Mouse (Mus musculus) kidney, embryonic 14.5 days (tissue): ENCODE data around the gene Ccdc149. TPM values are rescaled to one million over a fixed set of nuclear protein-coding genes. Genes with fewer than 3 reads are reported as not detected.

Experiments used
- ATAC-seq: fragments of 200-750 bp; cut with Nextera tagmentation; 2 replicates; pipeline ENCODE4 v1.8.0; 2017; ENCODE audit warnings: moderate number of reproducible peaks, mild to moderate bottlenecking, moderate TSS enrichment, moderate library complexity; ENCODE audit not compliant: low FRiP score, low TSS enrichment
- H3K27ac ChIP-seq: fragments of 300-500 bp; sonication (generic); 2 replicates; pipeline ENCODE4 v1.5.1; 2014; ENCODE audit warnings: low read depth, mild to moderate bottlenecking, low read length, moderate library complexity, mixed read lengths
- H3K27me3 ChIP-seq: fragments of 300-500 bp; sonication (generic); 2 replicates; pipeline ENCODE4 v1.6.1; 2014; ENCODE audit warnings: mild to moderate bottlenecking, low read length; ENCODE audit not compliant: control insufficient read depth, insufficient read depth
- H3K36me3 ChIP-seq: fragments of 300-500 bp; sonication (generic); 2 replicates; pipeline ENCODE4 v1.6.1; 2014; ENCODE audit warnings: low read length, mixed read lengths; ENCODE audit not compliant: control insufficient read depth, insufficient read depth
- H3K4me1 ChIP-seq: fragments of 300-500 bp; sonication (generic); 2 replicates; pipeline ENCODE4 v1.6.1; 2014; ENCODE audit warnings: low read length, mixed read lengths; ENCODE audit not compliant: control insufficient read depth, insufficient read depth
- H3K4me2 ChIP-seq: fragments of 300-500 bp; sonication (generic); replicated peaks from 2 replicates; pipeline ENCODE4 v1.6.1; 2014; ENCODE audit warnings: low read depth, mild to moderate bottlenecking, low read length
- H3K4me3 ChIP-seq: fragments of 300-500 bp; sonication (generic); 2 replicates; pipeline ENCODE4 v1.5.1; 2014; ENCODE audit warnings: mild to moderate bottlenecking, low read length
- H3K9ac ChIP-seq: fragments of 300-500 bp; sonication (generic); 2 replicates; pipeline ENCODE4 v1.6.1; 2014; ENCODE audit warnings: low read depth, mild to moderate bottlenecking, low read length, moderate library complexity
- H3K9me3 ChIP-seq: fragments of 300-500 bp; sonication (generic); 2 replicates; pipeline ENCODE4 v1.6.1; 2016; ENCODE audit warnings: low read length; ENCODE audit not compliant: control insufficient read depth
- WGBS: fragments of 180-500 bp; shearing (Covaris S2); extraction: QIAGEN DNeasy Blood & Tissue Kit; methylation state at CpG from one replicate; pipeline ENCODE4 v1.1.7; 2014; 5-methylcytosine and 5-hydroxymethylcytosine counted together
- polyA plus RNA-seq: library from polyadenylated mRNA; unstranded; fragments of >200 nt; fragmentation: Nextera tagmentation; extraction: Ambion mirVana; gene quantifications from 2 replicates; pipeline ENCODE4 v1.2.1, GENCODE M21; 2014

Gene Ccdc149
- polyA plus RNA-seq, 1 experiment from 2014 or later: 2.1 TPM

DNA sequence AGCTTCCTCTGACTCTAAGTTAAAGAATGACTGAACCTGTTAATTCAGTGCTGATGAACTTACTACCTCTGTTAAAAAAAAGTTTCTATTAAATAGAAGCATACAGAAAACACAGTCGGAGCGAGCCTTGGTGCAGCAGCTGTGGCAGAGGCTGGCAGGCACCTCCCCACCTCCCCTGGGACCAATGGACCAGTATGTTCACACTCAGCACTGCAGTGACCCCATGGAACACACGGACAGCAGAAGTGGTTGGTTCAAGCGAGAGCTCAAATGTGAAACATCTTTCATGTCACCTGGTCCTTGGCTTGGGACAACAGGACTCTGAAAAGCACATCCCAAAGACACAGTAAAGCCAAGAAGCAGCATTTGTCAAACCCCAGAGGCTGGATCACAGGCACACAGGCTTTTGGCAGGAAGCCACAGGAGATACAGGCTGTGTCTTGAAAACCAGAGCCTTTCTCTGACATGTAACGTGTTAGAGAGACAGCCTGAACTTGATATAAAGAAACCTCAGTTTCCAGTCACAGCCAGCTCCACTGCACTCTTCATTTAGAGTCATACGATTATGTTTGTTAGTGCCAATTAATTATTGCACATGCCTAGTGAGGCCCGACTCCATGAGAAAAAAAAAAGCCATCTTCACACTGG is 62.5 kb downstream of the Ccdc149 start:
- no peak overlapping the region for H3K4me3 ChIP-seq
- H3K36me3 ChIP-seq: no peaks in the 10 kb centered on the region
- H3K27me3 ChIP-seq: no peaks in the 10 kb centered on the region
- no peak overlapping the region for H3K4me2 ChIP-seq
- no peaks in the 10 kb centered on the region for H3K9me3 ChIP-seq
- no peak overlapping the region for H3K9ac ChIP-seq
- no peak for ATAC-seq
- H3K4me1 ChIP-seq: no peaks in the 10 kb centered on the region
- H3K27ac ChIP-seq: no peak overlapping the region
- 81% methylated on average over 7 of the region's 7 CpGs for WGBS

DNA sequence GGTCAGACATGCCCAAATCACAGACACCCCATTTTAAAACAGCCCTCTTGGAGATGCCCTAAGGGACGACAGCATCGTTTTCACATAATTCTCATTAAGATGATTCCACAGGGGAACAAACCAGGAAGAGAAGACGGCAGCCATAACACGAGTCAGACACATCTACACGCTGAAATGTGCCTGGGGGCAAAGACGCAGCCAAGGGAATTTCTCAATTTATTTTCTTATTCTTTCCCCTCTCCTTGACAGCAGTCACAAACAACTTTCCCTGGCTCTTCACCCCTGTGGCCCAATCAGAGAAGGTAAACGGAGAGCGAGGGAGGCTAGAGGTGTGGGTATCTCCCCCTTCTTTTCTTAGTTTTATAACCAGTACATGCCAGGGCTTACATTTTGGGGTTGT is 66.9 kb downstream of the Ccdc149 start:
- Histone ChIP-seq H3K4me3 (no peak overlapping the region), H3K9ac (no peak overlapping the region), H3K27ac (no peak overlapping the region), H3K4me2 (no peak overlapping the region), H3K27me3 (no peaks in the 10 kb centered on the region), H3K36me3 (no peaks in the 10 kb centered on the region), H3K9me3 (no peaks in the 10 kb centered on the region), H3K4me1 (no peaks in the 10 kb centered on the region)
- no peak for ATAC-seq
- WGBS: 84% methylated on average over 8 of the region's 8 CpGs

GRCm38 (mm10) chr5:52393756-52394155 is 77.6 kb downstream of the Ccdc149 start:
- no peak for ATAC-seq
- Histone ChIP-seq H3K36me3 (no peaks in the 10 kb centered on the region), H3K9me3 (no peaks in the 10 kb centered on the region), H3K4me2 (no peak overlapping the region), H3K27me3 (no peaks in the 10 kb centered on the region), H3K4me1 (no peaks in the 10 kb centered on the region), H3K4me3 (no peak overlapping the region), H3K27ac (no peak overlapping the region), H3K9ac (no peak overlapping the region)
- 86% methylated on average over 4 of the region's 4 CpGs for whole genome bisulfite sequencing

GRCm38 (mm10) chr5:52391471-52391870 is 79.8 kb downstream of the Ccdc149 start:
- no peaks in the 10 kb centered on the region for H3K27me3 ChIP-seq

GRCm38 (mm10) chr5:52390381-52390780 is 80.9 kb downstream of the Ccdc149 start:
- Histone ChIP-seq H3K27me3 (no peaks in the 10 kb centered on the region), H3K4me2 (no peak overlapping the region), H3K27ac (no peak overlapping the region), H3K36me3 (no peaks in the 10 kb centered on the region), H3K9ac (no peak overlapping the region), H3K4me1 (no peaks in the 10 kb centered on the region), H3K9me3 (no peaks in the 10 kb centered on the region), H3K4me3 (no peak overlapping the region)
- WGBS: 88% methylated on average over 6 of the region's 6 CpGs
- ATAC-seq: no peak

More at GRCm38 (mm10) chr5:52391471-52391870, 79.8 kb downstream of the Ccdc149 start:
- Histone ChIP-seq H3K4me1 (no peaks in the 10 kb centered on the region), H3K4me3 (no peak overlapping the region), H3K9me3 (no peaks in the 10 kb centered on the region), H3K4me2 (no peak overlapping the region), H3K27ac (no peak overlapping the region), H3K36me3 (no peaks in the 10 kb centered on the region), H3K9ac (no peak overlapping the region)
- ATAC-seq: no peak
- WGBS: 78% methylated on average over 16 of the region's 16 CpGs

DNA sequence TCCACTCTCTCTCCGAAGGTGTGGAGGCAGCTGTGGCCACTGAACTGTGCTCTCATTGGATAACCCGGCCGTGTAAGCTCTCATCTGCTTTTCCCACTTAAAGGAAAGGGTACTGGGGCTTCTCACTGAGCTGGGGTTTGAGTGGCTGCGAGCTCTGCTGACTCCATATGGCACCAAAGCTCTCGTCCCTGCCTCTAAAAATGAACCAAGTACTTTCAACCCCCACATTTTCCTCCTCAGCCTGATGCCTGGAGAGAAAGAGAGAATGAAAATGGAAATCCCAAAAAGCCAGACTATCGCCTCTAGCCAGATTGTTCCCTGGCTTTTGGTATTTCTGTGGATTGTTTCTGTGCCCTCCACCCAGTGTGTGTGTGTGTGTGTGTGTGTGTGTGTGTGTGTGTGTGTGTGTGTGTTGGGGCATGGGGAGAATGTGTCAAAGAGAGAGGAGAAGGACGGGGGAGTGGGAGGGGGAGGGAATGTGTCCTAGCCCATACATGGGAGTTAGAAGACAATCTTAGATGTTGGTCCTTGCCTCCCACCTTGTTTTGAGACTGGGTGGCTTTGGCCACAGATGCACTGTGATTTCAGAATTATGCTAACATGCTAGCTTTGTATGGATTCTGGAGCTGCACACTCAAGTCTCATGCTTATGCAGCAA is 83.1 kb downstream of the Ccdc149 start:
- Histone ChIP-seq H3K9ac (no peak overlapping the region), H3K36me3 (no peaks in the 10 kb centered on the region), H3K27ac (no peak overlapping the region), H3K4me3 (no peak overlapping the region), H3K4me1 (no peaks in the 10 kb centered on the region), H3K27me3 (no peaks in the 10 kb centered on the region), H3K4me2 (no peak overlapping the region), H3K9me3 (no peaks in the 10 kb centered on the region)
- ATAC-seq: no peak
- WGBS: 59% methylated on average over 7 of the region's 7 CpGs

GRCm38 (mm10) chr5:52386016-52386415 is 85.3 kb downstream of the Ccdc149 start:
- no peak overlapping the region for H3K4me2 ChIP-seq
- H3K27me3 ChIP-seq: no peaks in the 10 kb centered on the region
- no peaks in the 10 kb centered on the region for H3K36me3 ChIP-seq
- no peaks in the 10 kb centered on the region for H3K9me3 ChIP-seq
- H3K4me1 ChIP-seq: no peaks in the 10 kb centered on the region
- no peak overlapping the region for H3K4me3 ChIP-seq
- no peak overlapping the region for H3K27ac ChIP-seq
- H3K9ac ChIP-seq: no peak overlapping the region
- no peak for ATAC-seq
- 73% methylated on average over 2 of the region's 2 CpGs for WGBS

DNA sequence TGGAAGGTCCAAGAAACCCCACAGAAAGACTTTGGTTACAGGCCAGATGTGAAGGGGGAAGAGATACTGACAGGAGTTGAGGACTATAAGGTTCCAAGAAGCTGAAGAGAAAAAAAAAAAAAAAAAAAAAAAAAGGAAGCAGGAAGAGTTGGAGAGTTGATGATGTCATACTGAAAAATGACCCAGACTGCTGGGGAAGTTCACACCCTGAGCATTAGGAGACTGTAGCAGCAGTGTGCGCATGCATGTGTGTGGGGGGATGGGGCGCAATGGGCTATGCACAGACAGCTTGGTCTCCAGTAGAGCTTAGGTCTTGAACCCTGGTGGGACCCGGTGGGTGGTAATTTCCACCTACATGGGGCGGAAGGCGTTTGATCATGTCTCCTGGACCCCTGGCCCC is 87.6 kb downstream of the Ccdc149 start:
- Histone ChIP-seq H3K4me3 (no peak overlapping the region), H3K9me3 (no peaks in the 10 kb centered on the region), H3K4me2 (no peak overlapping the region), H3K4me1 (no peaks in the 10 kb centered on the region), H3K27me3 (no peaks in the 10 kb centered on the region), H3K9ac (no peak overlapping the region), H3K36me3 (no peaks in the 10 kb centered on the region), H3K27ac (no peak overlapping the region)
- no peak for ATAC-seq
- 86% methylated on average over 5 of the region's 5 CpGs for WGBS

- ATAC-seq: no peak
- no peaks in the 10 kb centered on the region for H3K9me3 ChIP-seq
- H3K4me1 ChIP-seq: no peaks in the 10 kb centered on the region
- no peak overlapping the region for H3K4me3 ChIP-seq
- no peak overlapping the region for H3K4me2 ChIP-seq
- WGBS: 84% methylated on average over 8 of the region's 8 CpGs
- H3K9ac ChIP-seq: no peak overlapping the region
- H3K36me3 ChIP-seq: no peaks in the 10 kb centered on the region
- H3K27me3 ChIP-seq: no peaks in the 10 kb centered on the region
- H3K27ac ChIP-seq: no peak overlapping the region
These were observed 88.5 kb downstream of the Ccdc149 start for GRCm38 (mm10) chr5:52382837-52383236.
